Mouse (Mus musculus) bone marrow, adult 2 months (tissue): ENCODE results near the gene Mat1a. TPM values are rescaled to one million over a fixed set of nuclear protein-coding genes. Genes with fewer than 3 reads are reported as not detected.

Experiments used
- H3K27ac ChIP-seq: fragments of 200-500 bp; 2 replicates; pipeline ENCODE4 v1.5.1; 2012; ENCODE audit warnings: low read depth, mild to moderate bottlenecking, control low read depth, inconsistent platforms, low read length; ENCODE audit not compliant: control insufficient read depth, poor library complexity, insufficient read depth
- H3K4me1 ChIP-seq: fragments of 200-500 bp; 2 replicates; pipeline ENCODE4 v1.6.1; 2011; ENCODE audit warnings: low read length; ENCODE audit not compliant: control insufficient read depth, insufficient read depth
- H3K4me3 ChIP-seq: fragments of 200-500 bp; replicated peaks from 2 replicates; pipeline ENCODE3; 2011; ENCODE audit warnings: mild to moderate bottlenecking, low read depth, low read length, control low read depth; ENCODE audit not compliant: control insufficient read depth
- CTCF ChIP-seq: fragments of 200-500 bp; IDR thresholded peaks from 2 replicates; pipeline ENCODE4 v1.5.1; 2011; ENCODE audit warnings: low read length, control low read depth; ENCODE audit not compliant: control insufficient read depth, insufficient read depth
- POLR2A ChIP-seq: fragments of 200-500 bp; IDR thresholded peaks from 2 replicates; pipeline ENCODE4 v1.6.1; 2011; ENCODE audit warnings: low read depth, mild to moderate bottlenecking, control low read depth, low read length, borderline replicate concordance; ENCODE audit not compliant: control insufficient read depth
- WGBS: fragments of 180-500 bp; shearing (Covaris S2); methylation state at CpG from one replicate; pipeline ENCODE4 v1.1.7; 2018; 5-methylcytosine and 5-hydroxymethylcytosine counted together
- polyA plus RNA-seq: library from polyadenylated mRNA; stranded (reverse); fragments of >200 nt; gene quantifications from 2 replicates; pipeline ENCODE4 v1.2.4, GENCODE M21; 2011; ENCODE audit warnings: low replicate concordance; ENCODE audit not compliant: missing spikeins, insufficient read depth, insufficient read length

Mat1a gene
- polyA plus RNA-seq, 1 experiment, result 7.5 TPM

DNA sequence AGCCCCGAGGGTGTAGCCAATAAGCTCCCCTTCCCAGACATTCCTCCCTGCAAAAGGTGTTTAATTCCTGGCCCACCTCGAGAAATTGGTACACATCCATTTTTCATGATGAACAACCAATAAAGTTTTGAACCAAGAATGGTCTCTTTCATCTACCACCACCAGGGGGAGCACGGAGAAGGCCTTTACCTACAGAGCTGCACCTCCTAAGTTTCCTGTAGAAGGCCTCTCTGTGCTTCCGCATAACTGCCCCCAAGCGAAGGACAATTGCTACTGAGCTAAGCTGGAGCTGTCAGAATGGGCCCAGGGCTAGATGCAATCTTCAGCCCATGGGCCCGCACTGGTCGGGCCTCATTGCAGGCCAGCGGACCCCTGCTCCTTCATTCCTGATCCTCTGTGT, 14.1 kb upstream of the Mat1a start:
- TF ChIP-seq CTCF, result no peak
- TF ChIP-seq POLR2A, result no peak
- Histone ChIP-seq H3K4me1 (no peaks in the 10 kb centered on the region), H3K27ac (no peak overlapping the region), H3K4me3 (no peak overlapping the region)
- WGBS, result 52% methylated on average over 8 of the region's 8 CpGs

GRCm38 (mm10) chr14:41094114-41094513, 10.7 kb upstream of the Mat1a start:
- H3K27ac ChIP-seq, result no peak overlapping the region
- 36% methylated on average over 1 of the region's 1 CpGs for WGBS
- TF ChIP-seq CTCF (no peak), POLR2A (no peak)
- no peak overlapping the region for H3K4me3 ChIP-seq
- no peaks in the 10 kb centered on the region for H3K4me1 ChIP-seq

GRCm38 (mm10) chr14:41096296-41096860, 8.5 kb upstream of the Mat1a start:
- TF ChIP-seq POLR2A (no peak), CTCF (no peak)
- H3K4me1 ChIP-seq, result no peaks in the 10 kb centered on the region
- 78% methylated on average over 3 of the region's 3 CpGs for WGBS
- no peak overlapping the region for H3K4me3 ChIP-seq
- no peak overlapping the region for H3K27ac ChIP-seq

DNA sequence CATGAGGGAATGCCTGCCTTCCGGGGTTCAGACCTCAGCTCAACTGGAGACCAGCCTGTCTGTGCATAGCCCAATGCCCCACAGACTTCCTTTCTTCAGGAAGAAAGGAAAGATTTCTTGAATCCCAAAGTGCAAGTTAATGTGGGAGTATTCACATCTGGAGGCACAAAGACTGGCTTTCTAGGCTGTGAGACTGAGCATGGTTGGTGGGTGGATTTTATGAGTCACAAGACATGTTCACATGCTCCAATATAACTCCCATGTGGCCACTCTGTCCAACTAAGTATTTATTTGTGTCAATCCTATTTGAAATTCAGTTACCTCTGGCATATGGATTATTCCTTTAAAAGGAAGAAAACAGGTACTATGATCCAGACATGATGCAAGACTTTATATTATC, 6.1 kb upstream of the Mat1a start:
- WGBS, result 75% methylated on average over 1 of the region's 1 CpGs
- no peak overlapping the region for H3K4me3 ChIP-seq
- no peak overlapping the region for H3K27ac ChIP-seq
- no peaks in the 10 kb centered on the region for H3K4me1 ChIP-seq
- no peak for TF ChIP-seq CTCF
- no peak for TF ChIP-seq POLR2A

GRCm38 (mm10) chr14:41100712-41101111, 4.1 kb upstream of the Mat1a start:
- Histone ChIP-seq H3K27ac (no peak overlapping the region), H3K4me3 (no peak overlapping the region), H3K4me1 (no peaks in the 10 kb centered on the region)
- WGBS, result 76% methylated on average over 3 of the region's 3 CpGs
- TF ChIP-seq POLR2A, result no peak
- no peak for TF ChIP-seq CTCF

DNA sequence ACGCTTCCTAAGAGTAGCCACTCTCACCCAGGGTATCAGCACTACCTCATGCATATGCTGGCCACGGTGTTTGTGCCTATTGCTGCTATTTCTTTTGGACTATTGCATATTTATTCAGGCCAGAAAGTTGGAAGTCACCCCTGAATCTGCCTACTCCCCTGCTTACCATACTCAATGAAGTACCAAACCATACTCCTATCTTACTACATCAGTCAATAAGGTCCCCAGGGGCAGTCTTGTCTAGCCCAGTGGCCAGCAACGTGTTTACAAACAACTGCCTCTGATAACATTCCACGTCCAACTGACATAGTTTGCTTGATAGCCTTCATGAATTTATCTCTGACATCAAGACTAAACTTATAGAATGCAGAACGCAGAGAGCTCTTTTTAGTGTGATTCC, 3.6 kb upstream of the Mat1a start:
- 71% methylated on average over 5 of the region's 5 CpGs for WGBS
- no peak overlapping the region for H3K4me3 ChIP-seq
- H3K27ac ChIP-seq, result no peak overlapping the region
- TF ChIP-seq POLR2A, result no peak
- TF ChIP-seq CTCF, result no peak
- H3K4me1 ChIP-seq, result no peaks in the 10 kb centered on the region

- H3K4me3 ChIP-seq, result no peak overlapping the region
- TF ChIP-seq CTCF (no peak), POLR2A (no peak)
- 73% methylated on average over 2 of the region's 2 CpGs for WGBS
- no peak overlapping the region for H3K27ac ChIP-seq
- H3K4me1 ChIP-seq, result no peaks in the 10 kb centered on the region
Measured at GRCm38 (mm10) chr14:41102269-41102668, 2.6 kb upstream of the Mat1a start.

- Histone ChIP-seq H3K27ac (no peak overlapping the region), H3K4me1 (no peaks in the 10 kb centered on the region), H3K4me3 (no peak overlapping the region)
- TF ChIP-seq POLR2A, result no peak
- no peak for TF ChIP-seq CTCF
- 77% methylated on average over 7 of the region's 7 CpGs for WGBS
Measured at GRCm38 (mm10) chr14:41111031-41111668, 6.3 kb downstream of the Mat1a start.

DNA sequence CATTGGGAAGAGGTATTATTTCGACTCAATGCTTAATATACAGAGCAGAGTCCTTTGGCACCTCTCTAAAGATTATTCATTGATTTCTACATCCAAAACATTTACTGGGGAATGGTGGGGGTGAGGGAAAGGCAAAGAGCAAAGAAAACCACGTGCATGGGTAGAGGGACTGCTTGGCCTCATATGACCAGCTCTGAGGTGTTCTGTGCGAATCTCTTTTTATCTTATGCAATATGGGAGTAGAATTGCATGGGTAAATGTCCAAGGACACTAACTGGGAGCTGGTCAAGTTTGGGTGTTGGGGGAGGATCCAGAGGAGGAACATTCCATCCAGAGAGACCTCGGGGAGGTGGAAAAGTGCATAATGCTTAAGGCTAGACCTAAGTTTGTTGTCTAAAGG, 8.1 kb downstream of the Mat1a start:
- WGBS, result 66% methylated on average over 4 of the region's 4 CpGs
- TF ChIP-seq POLR2A, result no peak
- Histone ChIP-seq H3K4me3 (no peak overlapping the region), H3K4me1 (no peaks in the 10 kb centered on the region), H3K27ac (no peak overlapping the region)

DNA sequence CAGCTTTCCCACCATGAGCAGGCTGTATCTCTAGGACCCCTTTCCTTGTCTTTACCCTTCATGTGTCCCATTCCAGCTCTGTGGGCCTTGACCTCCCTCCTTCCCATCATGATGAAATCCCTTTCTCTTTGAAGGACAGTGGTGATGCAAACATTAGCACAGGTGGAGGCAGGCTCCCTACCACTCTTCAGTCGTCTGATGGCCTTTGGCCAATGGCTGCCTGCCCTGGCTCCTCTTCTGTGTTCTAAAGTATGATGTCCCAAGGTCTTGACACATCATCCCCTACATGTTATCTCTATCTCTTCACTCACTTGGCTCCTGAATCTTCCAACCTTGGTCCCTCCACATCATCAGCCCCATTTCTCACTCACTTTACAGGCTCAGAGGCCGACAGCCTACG, 11.4 kb downstream of the Mat1a start:
- Histone ChIP-seq H3K27ac (no peak overlapping the region), H3K4me3 (no peak overlapping the region), H3K4me1 (no peaks in the 10 kb centered on the region)
- WGBS, result 78% methylated on average over 3 of the region's 3 CpGs
- TF ChIP-seq POLR2A (no peak), CTCF (no peak)
